Mouse (Mus musculus): ENCODE measurements around the gene Il6ra.

- TF ChIP-seq GATA1 (IDR thresholded peaks at IDR 0.05; ENCODE audit: low read length) = no peak
- TF ChIP-seq TAL1 (IDR thresholded peaks at IDR 0.05; ENCODE audit: low read length) = no peak
These were observed 53.1 kb downstream of the Il6ra start for GRCm38 (mm10) chr3:89859936-89860335.

All from erythroblast, embryonic 14.5 days (primary cell).